ENCODE assay signal across 17 mouse cellular contexts in the genomic region with DNA sequence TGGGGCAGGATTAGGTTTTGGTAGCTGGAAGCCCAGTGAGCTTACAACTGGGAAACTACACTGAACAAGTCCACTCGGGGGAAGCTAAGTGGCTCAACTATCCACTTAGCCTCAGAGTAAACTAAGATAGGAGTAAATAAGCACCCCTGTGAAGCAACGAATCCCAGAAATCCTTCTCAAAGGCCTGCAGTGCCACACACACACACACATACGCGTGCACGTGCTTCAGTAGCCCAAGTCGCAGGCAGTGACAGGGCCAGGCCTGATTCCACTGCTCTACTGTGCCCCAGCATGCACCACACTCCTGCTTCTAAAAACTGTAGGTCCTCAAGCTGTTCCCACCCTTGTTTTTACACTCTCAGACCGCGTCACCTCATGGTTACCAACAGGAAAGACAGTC.
A peak's percentile ranks its signal among the peaks of the same experiment; 100 is the strongest.
DNase-seq lines count a peak whose midpoint lies in the region; ATAC-seq lines count a peak whose summit lies in the region.
"Had no signal": no experiment of that assay in that cellular context is flagged by ENCODE, and none has a peak within 500 bp of the region (broad histone marks: within the 10 kb centered on the region; RNA-seq: fewer than 3 reads in every experiment).

No protein-coding gene starts in this region.

- H3K27ac ChIP-seq in kidney, embryonic 16.5 days (ENCODE audit: low read length) = peak overlapping the region; percentile 31; the same call in 1 of the 2 replicates
- peak overlapping the region; percentile 75 for H3K27ac ChIP-seq in liver, embryonic 16.5 days (ENCODE audit: low read length)
- H3K27ac ChIP-seq in lung, embryonic 15.5 days = peak overlapping the region; percentile 11
- H3K27ac ChIP-seq in lung, embryonic 16.5 days (ENCODE audit: low read length) = no peak overlapping the region; the same call in 1 of the 2 replicates
- H3K27ac ChIP-seq: embryonic facial prominence, embryonic 10.5 days; forebrain, embryonic 15.5 days; heart, embryonic 13.5 days had no signal

- no peak overlapping the region for H3K9ac ChIP-seq in kidney, embryonic 16.5 days (replicated peaks; ENCODE audit: low read length)
- H3K9ac ChIP-seq in liver, embryonic 16.5 days (ENCODE audit: low read depth, low read length) = no peak overlapping the region
- H3K9ac ChIP-seq in lung, embryonic 15.5 days = no peak overlapping the region
- no peak overlapping the region for H3K9ac ChIP-seq in lung, embryonic 16.5 days (ENCODE audit: low read length)
- H3K9ac ChIP-seq: forebrain, embryonic 15.5 days; heart, embryonic 13.5 days had no signal

- H3K4me3 ChIP-seq in kidney, embryonic 16.5 days (ENCODE audit: low read length) = no peak overlapping the region
- H3K4me3 ChIP-seq in liver, embryonic 16.5 days (ENCODE audit: low read depth, low read length) = no peak overlapping the region
- H3K4me3 ChIP-seq in lung, embryonic 15.5 days = no peak overlapping the region
- no peak overlapping the region for H3K4me3 ChIP-seq in lung, embryonic 16.5 days (ENCODE audit: low read length)
- H3K4me3 ChIP-seq: embryonic facial prominence, embryonic 10.5 days; forebrain, embryonic 15.5 days; heart, embryonic 13.5 days had no signal

- 72% methylated on average over 8 of the region's 8 CpGs for WGBS in kidney, embryonic 16.5 days
- 65% methylated on average over 8 of the region's 8 CpGs for WGBS in liver, embryonic 16.5 days (ENCODE audit: insufficient replicate concordance)
- WGBS in lung, embryonic 15.5 days = 50% methylated on average over 8 of the region's 8 CpGs
- WGBS in lung, embryonic 16.5 days = 49% methylated on average over 8 of the region's 8 CpGs

- ATAC-seq in kidney, embryonic 16.5 days (ENCODE audit: low FRiP score, low TSS enrichment) = no peak
- ATAC-seq in liver, embryonic 16.5 days (ENCODE audit: low read depth) = no peak
- no peak for ATAC-seq in lung, embryonic 15.5 days (ENCODE audit: borderline replicate concordance, extremely low read depth, low FRiP score, low TSS enrichment)
- ATAC-seq in lung, embryonic 16.5 days (ENCODE audit: low read depth) = peak; percentile 66
- ATAC-seq: forebrain, embryonic 15.5 days had no signal

- no peaks in the 10 kb centered on the region for H3K9me3 ChIP-seq in kidney, embryonic 16.5 days (ENCODE audit: low read length)
- H3K9me3 ChIP-seq in liver, embryonic 16.5 days (replicated peaks; ENCODE audit: control insufficient read depth, low read length) = no peaks in the 10 kb centered on the region
- no peaks in the 10 kb centered on the region for H3K9me3 ChIP-seq in lung, embryonic 15.5 days
- H3K9me3 ChIP-seq in lung, embryonic 16.5 days (ENCODE audit: control insufficient read depth, low read length) = no peaks in the 10 kb centered on the region
- H3K9me3 ChIP-seq: embryonic facial prominence, embryonic 10.5 days; forebrain, embryonic 15.5 days; heart, embryonic 13.5 days had no signal

- H3K36me3 ChIP-seq in kidney, embryonic 16.5 days (ENCODE audit: insufficient read depth, low read length) = no peaks in the 10 kb centered on the region
- no peaks in the 10 kb centered on the region for H3K36me3 ChIP-seq in liver, embryonic 16.5 days (ENCODE audit: control insufficient read depth, insufficient read depth)
- no peaks in the 10 kb centered on the region for H3K36me3 ChIP-seq in lung, embryonic 15.5 days
- H3K36me3 ChIP-seq in lung, embryonic 16.5 days (ENCODE audit: control insufficient read depth, insufficient read depth, low read length) = no peaks in the 10 kb centered on the region
- H3K36me3 ChIP-seq: embryonic facial prominence, embryonic 10.5 days; forebrain, embryonic 15.5 days; heart, embryonic 13.5 days had no signal

- no peak overlapping the region for H3K4me2 ChIP-seq in kidney, embryonic 16.5 days (replicated peaks; ENCODE audit: low read depth, low read length)
- no peak overlapping the region for H3K4me2 ChIP-seq in liver, embryonic 16.5 days (ENCODE audit: low read depth, low read length)
- no peak overlapping the region; the same call in 1 of the 2 replicates for H3K4me2 ChIP-seq in lung, embryonic 15.5 days
- H3K4me2 ChIP-seq in lung, embryonic 16.5 days (ENCODE audit: low read depth, low read length) = no peak overlapping the region
- H3K4me2 ChIP-seq: forebrain, embryonic 15.5 days; heart, embryonic 13.5 days had no signal

- H3K4me1 ChIP-seq in kidney, embryonic 16.5 days (ENCODE audit: insufficient read depth, low read length) = no peaks in the 10 kb centered on the region
- H3K4me1 ChIP-seq in liver, embryonic 16.5 days (ENCODE audit: control insufficient read depth, low read depth, low read length) = peaks cover 6% of the 10 kb centered on the region
- H3K4me1 ChIP-seq in lung, embryonic 15.5 days = peaks cover 22% of the 10 kb centered on the region; the same call in 1 of the 2 replicates
- 0 out of 2 replicates have a peak, but pooled peaks cover 14% of the 10 kb centered on the region for H3K4me1 ChIP-seq in lung, embryonic 16.5 days (replicated peaks; ENCODE audit: control insufficient read depth, insufficient read depth, low read length)
- H3K4me1 ChIP-seq: forebrain, embryonic 15.5 days; heart, embryonic 13.5 days had no signal

- DNase-seq in kidney, postnatal 25 days = no peak
- DNase-seq in liver = no peak
- DNase-seq in layer of hippocampus, postnatal 36 days = no peak
- DNase-seq in spleen, postnatal 36 days (ENCODE audit: low spot score in 2 of 2) = no peak
- DNase-seq: adrenal gland, postnatal 36 days; cerebellum, adult 2 months; cerebellum, postnatal 10 days; gastrocnemius, postnatal 36 days; heart, adult 11 months; heart, postnatal 36 days had no signal

- H3K27me3 ChIP-seq in kidney, embryonic 16.5 days (ENCODE audit: insufficient read depth, low read length) = no peaks in the 10 kb centered on the region
- no peaks in the 10 kb centered on the region for H3K27me3 ChIP-seq in liver, embryonic 16.5 days (ENCODE audit: control insufficient read depth, insufficient read depth, low read depth, low read length)
- H3K27me3 ChIP-seq in lung, embryonic 15.5 days = 0 out of 2 replicates have a peak, but pooled peaks cover 3% of the 10 kb centered on the region
- no peaks in the 10 kb centered on the region for H3K27me3 ChIP-seq in lung, embryonic 16.5 days (ENCODE audit: control insufficient read depth, insufficient read depth, low read depth, low read length)
- H3K27me3 ChIP-seq: forebrain, embryonic 15.5 days had no signal
